Mouse (Mus musculus): ENCODE measurements around the gene Plekhg5.

Gene Plekhg5

DNA sequence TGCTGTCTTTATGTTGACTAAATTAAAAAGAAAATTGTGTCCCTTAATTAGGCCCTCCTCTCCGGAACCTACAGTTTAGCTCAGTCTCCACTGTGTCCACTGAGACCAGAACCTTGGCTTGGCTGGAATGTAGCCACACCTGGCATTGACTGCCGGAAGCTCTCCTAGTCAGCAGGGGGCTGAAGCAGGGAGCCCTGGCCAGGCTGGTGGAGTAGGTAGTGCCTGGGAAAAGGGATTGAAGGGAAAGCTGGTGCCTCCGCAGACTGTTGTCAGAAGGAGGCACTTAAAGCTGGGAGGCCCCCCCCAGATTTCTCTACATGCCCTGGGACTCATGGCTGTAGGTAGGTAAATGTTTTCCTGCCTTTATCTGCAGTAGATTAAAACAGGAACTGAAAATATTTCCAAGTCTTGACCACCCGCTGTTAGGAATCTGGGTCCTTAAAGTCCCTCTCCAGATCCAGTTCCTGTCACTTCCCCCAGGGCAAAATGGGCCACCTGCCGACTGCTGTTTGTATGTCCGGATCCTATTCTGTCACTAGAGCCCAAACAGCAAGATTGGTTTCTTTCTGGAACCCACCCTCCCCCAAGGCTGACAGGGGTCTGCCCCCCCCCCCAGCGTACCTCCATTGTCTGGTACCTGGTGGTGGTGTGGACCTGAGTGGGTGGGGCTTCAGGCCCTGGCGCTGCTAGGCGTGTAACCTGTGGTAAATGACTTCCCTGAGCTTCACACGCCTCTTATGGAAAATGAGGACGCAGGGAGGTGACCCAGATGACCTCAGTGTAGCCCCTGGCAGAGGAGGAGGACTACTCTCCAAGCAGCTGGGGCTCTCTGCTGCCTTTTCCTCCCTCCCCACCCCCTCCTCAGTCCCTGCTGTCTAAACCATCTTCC is 25.9 kb downstream of the Plekhg5 start:
- DNase-seq (ENCODE audit: low read depth, low spot score) = no peak

DNA sequence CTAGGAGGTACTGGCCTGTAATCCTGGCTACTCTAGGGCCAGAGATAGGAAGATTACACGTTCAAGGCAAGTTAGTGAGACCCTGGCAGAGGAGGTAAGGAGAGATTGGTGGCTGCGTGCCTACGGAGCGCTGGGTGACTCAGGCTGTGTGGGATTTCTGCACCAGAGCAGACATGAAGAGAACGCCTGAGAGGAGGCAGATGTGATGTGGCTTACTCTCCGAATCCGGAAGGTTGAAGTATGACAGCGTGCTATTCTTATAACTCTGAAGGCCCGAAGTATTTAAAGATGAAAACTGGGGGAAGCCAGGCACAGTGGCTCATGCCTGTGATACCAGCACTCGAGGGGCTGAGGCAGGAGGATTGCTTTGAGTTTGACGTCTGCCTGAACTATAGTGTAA is 28.2 kb downstream of the Plekhg5 start:
- DNase-seq (ENCODE audit: low read depth, low spot score) = no peak

DNA sequence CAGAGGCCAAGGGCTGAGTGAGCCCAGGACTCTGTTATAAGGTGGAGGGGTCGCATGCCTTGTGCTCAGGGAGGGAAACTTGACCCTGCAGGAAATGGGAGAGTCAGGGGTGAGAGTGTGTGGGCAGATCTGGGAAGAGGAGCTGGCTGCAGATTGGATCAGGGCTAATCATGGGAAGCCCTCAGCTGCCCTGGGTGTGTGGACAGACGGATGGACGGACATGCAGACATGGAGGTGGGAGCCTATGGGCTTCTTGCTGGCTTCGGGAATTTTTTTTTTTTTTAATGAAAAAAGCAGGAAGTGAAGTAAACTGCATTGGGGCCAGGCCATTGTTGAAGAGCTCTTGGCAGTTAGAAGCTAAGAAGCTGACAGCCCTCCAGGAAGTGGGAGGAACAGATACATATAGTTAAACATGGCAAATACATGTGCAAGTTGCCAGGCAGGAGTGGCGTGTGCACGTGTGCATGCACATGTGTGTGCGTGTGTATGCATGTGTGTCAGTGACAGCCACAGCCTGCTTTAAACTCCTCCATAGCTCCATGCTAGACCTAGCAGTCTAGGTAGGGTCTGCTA is 28.9 kb downstream of the Plekhg5 start:
- DNase-seq (ENCODE audit: low read depth, low spot score) = no peak

DNA sequence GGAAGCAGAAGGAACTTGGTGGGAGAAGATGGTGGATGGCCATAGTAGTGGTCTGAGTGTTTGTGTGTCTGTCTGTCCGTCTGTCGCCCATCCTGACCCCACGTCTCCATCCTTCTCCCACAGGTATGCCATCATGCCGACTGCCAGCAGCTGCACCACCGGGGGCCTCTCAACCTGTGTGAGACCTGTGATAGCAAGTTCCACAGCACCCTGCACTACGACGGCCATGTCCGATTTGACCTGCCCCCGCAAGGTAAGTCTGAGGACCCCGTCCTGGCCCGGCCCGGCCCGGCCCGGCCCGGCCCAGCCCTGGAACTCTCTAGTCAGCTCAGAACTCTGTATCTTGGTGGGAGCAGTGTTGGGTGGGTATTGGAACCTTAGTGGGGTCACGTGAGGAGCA is 29.6 kb downstream of the Plekhg5 start:
- DNase-seq (ENCODE audit: low read depth, low spot score) = no peak

DNA sequence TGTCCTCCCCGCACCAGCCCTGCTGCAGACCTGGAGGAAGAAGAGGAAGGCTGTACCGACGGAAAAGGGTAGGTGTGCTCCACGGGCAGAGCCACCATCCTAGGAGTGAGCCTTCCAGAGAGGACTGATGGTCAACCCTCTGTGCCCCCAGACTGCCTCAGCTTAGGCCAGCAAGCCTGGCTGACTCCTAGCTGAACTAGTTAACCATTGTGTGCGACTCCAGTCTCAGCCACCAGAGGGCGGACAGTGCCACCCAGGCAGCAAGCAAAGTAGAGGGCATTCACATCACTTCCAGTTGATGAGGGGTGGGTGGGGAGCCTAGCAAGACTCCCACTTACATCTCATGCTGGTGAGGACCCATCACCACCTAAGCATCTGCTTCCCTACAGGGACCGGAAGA is 30.7 kb downstream of the Plekhg5 start:
- peak; percentile 75 for DNase-seq (ENCODE audit: low read depth, low spot score)

DNA sequence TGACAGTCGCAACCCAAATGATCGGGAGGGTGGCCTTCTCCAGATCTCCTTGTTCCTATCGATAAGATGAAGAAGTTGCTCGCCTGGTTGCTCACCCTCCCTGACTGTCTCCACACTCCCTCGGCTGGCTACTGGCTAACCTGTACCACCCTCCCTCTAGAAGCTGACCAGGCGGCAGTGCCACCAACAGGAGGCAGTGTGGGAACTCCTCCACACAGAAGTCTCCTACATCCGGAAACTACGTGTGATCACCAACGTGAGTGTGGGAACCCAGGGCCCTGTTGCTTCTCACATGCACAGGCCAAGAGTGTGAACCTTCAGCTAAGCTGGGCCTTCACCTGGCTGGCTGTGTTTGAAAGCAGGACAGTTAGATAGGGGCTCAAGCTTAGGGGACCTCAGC is 34.4 kb downstream of the Plekhg5 start:
- no peak for DNase-seq (ENCODE audit: low read depth, low spot score)

DNA sequence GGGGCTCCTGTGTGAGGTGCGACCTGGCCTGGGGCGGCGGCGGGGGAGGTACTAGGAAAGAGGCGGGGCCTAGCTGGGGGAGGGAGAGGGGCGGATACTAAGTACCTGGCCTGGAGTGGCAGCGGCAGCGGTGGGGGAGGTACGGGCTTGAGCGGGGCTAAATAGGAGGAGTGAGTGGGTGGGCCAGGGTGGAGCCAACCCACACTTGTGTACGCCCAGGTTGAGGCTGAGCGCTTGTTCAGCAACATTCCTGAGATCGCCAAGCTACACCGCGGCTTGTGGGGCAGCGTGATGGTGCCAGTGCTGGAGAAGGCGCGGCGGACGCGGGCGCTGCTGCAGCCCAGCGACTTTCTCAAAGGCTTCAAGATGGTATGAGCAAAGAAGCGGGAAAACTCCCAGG is 35.2 kb downstream of the Plekhg5 start:
- peak; percentile 52 for DNase-seq (ENCODE audit: low read depth, low spot score)

DNA sequence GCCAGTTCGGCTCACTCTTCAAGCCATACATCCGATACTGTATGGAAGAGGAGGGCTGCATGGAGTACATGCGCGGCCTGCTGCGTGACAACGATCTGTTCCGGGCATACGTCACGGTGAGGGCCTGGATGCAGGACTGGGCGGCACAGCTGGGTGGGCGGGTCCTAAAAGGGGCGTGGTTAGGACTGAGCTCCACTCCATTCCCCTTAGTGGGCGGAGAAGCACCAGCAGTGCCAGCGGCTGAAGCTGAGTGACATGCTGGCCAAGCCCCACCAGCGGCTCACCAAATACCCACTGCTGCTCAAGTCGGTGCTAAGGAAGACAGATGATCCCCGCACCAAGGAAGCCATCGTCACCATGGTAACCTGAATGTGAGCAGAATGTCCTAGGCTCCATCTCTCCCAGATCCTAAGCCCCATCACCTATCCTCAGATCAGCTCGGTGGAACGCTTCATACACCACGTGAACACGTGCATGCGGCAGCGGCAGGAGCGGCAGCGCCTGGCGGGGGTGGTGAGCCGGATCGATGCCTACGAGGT is 35.7 kb downstream of the Plekhg5 start:
- DNase-seq (ENCODE audit: low read depth, low spot score) = peak; percentile 47

DNA sequence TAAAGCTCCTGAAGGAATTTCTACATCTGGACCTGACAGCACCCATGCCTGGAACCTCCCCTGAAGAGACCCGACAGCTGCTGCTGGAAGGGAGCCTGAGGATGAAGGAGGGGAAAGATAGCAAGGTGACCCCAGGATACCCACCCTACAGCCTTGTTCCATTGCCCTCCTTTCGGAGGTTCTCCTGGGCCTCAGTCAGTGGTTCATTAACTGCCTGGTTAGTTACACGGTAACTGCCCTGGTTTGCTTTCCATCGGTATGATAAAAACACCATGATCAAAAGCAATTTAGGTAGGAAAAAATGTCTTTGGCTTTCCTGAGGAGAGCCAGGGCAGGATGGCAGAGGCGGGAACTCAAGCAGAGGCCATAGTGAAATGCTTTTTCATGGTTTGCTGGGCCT is 36.4 kb downstream of the Plekhg5 start:
- no peak for DNase-seq (ENCODE audit: low read depth, low spot score)

DNA sequence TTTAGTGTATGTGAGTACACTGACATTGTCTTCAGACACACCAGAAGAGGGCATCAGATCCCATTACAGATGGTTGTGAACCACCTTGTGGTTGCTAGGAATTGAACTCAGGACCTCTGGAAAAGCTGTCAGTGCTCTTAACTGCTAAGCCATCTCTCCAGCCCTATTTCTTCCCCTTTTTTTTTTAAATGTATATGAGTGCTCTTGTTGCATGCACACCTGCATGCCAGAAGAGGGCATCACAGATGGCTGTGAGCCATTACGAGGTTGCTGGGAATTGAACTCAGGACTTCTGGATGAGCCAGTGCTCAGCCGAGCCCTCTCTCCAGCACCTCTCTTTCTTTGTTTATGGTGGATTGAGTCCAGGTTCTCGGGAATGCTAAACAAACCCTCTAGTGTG is 37.2 kb downstream of the Plekhg5 start:
- no peak for DNase-seq (ENCODE audit: low read depth, low spot score)

DNA sequence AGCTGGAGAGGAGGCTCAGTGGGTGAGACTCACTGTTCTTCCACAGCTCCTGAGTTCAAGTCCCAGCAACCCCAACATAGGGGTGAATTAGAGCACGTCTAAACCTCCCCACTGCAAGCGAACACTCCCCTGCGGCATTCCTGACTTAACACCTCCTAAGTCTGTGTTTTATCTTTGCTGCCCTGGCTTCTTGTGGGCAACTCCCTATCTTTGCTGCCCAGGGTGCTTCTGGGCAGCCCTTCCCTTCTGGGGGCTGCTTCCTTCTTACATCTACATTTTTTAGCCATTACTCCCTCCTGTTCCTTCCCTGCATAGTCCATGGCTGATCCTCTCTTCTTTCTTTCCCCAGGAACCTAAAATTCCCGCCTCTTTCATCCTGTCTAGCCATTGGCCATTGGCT is 38.4 kb downstream of the Plekhg5 start:
- DNase-seq (ENCODE audit: low read depth, low spot score) = no peak

DNA sequence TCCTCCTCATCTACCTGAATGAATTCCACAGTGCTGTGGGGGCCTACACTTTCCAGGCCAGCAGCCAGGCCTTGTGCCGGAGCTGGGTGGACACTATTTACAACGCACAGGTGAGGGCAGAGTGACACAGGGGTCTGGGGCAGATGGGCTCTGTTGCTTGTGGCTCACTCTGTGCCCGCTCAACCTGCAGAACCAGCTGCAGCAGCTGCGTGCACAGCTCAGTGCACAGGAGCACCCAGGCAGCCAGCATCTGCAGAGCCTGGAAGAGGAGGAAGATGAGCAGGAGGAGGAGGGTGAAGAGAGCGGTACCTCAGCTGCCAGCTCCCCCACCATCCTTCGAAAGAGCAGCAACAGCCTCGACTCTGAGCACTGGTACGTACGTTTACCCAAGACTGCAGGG is 40.0 kb downstream of the Plekhg5 start:
- no peak for DNase-seq (ENCODE audit: low read depth, low spot score)

DNA sequence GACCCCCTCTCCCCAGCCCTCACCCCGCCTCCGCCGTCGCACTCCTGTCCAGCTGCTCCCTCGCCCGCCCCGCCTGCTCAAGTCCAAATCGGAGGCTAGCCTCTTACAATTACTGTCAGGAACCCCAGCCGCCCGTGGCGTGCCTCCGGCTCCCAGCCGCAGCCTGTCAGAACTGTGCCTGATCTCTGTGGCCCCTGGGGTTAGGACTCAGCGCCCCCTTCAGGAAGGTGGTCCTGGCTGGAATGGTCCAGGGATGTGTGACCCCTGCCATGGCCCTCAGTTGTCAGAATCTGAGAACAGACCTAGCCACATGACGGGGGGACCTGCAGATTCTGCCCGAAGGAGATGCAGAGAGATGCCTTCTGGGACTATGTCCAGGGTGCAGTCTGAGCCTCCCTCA is 41.8 kb downstream of the Plekhg5 start:
- no peak for DNase-seq (ENCODE audit: low read depth, low spot score)

DNA sequence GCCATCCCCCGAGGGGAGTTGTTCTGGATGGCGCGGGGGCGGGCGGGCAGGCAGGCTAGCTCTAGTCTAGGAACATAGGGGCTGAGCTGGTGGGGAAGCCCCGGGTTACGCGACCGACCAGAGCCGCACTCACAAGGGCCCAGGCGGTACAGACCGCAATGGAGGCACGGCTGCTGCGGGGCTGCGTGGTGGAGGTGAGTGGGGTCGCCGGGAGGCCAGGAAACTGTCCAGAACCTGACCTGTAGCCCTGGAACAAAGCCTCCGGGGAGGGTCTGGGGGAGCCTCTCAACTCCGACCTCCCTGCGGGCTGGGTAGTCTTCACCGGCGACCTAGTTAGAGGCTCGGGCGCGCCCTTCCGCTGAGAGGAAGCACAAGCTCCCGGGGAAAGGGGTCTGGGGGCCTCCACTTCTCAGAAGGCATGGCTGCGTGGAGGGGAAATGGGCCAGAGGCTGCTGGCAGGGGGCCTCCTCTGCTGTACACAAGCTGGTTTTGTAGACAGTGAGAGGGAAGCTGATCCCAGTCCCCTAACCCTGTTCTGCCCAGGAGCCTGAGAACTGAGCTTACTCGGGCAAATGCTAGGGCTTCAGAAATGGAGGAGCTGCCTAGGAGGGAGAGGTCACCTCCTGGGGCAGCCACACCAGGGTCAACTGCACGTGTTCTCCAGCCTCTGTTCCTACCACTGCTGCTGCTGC is 43.8 kb downstream of the Plekhg5 start, which contains the start of gene Tnfrsf25:
Gene Tnfrsf25 (plus strand): TSS at position 14 of the 692 bp plus-strand sequence.
- DNase-seq (ENCODE audit: low read depth, low spot score) = peak; percentile 68

DNA sequence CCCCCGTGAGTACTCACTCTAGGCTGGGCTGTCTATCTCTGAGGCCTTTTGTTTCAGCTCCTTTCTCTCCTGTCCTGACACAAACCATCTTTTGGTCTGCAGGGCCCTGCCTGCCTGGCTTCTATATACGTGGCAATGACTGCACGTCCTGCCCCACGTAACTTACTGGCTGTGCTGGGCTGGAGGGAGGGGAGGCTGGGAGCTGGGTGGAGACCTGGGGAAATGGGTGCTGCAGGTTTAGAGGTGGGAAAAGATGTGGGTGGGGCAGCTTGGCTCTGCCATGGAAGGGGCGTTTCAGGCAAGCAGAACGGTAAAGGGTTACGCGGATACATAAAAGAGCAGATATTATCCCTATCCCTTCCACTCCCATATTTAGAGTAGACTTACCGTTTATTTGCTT is 45.2 kb downstream of the Plekhg5 start:
- DNase-seq (ENCODE audit: low read depth, low spot score) = no peak

DNA sequence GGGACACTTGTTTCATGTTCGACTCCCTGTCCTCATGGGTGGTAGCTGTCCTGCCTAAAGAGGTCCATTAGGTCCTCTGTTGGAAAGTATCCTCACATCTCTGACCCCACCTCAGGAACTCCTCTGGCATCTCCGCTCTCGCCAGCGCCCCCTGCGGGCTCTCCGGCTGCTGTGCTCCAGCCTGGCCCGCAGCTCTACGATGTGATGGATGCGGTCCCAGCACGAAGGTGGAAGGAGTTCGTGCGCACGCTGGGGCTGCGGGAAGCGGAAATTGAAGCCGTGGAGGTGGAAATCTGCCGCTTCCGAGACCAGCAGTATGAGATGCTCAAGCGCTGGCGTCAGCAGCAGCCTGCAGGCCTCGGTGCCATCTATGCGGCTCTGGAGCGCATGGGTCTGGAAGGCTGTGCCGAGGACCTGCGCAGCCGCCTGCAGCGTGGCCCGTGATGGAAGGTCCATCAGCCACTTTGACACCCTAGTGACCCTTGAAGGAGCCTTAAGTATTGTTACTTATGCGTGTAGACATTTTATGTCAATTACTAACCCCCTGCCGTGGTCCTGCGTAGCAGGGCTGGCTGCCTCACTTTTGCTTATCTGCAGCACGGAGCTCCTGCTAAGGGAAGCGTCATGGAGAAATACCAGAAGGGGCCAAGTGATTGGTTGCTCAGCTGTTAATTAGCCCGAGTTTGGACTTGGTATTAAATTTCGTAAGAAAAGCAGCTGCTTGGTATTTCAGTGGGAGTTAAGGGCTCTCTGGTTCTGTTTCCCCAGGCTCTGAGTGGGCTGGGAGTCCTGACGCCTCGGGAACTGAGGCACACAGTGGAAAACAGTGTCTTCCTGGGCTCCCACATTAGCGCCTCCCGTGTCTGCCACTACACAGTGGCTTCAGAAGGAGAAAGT is 47.3 kb downstream of the Plekhg5 start:
- peak; percentile 62 for DNase-seq (ENCODE audit: low read depth, low spot score)

DNA sequence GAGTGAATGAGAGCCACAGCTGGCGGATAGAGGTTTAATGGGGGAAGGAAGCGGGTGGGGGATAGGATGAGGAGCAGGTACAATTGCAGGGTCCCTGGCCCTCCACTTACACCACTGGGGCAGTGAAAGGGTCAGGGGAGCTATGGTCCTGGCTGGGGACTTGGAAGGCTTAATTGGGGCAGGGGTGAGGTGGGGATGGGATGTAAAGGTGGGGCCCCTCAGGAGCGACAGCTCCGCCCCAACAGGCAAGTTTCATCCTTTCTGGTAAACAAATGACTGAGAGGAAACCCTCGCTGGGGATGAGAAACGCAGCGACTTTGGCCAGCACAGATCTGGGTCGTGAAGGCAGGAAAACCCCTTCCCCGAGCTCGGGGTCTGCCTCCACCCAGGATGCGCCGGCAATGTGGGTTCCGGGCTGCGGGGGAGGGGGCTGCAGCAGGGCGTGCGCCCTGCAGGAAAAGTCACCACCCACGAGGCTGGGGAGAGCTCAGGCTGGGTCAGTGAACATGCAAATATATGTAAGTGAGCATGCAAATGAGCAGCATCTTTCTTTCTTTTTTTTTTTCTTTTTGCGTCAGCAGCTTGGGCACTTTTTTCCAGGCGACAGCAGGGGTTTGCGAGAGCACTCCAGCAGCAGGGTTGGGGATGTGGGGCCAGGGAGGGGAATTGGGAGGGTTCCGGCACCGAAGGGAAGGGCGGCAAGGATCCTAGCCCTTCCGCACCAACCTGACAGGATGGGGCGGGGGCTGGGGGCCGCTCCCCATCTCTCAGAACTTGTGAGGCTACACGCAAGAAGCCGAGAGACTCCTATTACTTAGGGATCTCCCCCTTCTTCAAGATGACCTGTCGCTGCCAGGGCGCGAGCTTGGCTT is 48.2 kb downstream of the Plekhg5 start:
- DNase-seq (ENCODE audit: low read depth, low spot score) = peak; percentile 92

DNA sequence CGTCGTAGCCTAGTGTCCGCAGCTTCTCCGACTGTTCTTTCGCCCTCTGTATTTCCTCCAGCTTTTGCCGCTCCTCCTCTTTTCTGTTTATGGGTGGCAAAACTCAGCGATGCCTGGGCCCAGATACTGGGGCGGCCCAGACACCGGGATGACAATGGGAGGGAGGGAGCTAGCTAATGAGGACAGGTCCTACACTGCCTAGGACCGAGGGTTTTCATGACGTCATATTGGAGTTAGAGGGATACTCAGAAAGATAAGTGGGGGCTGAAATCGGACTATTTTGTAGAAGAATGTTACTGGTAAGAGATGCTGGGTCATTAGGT is 48.8 kb downstream of the Plekhg5 start:
- DNase-seq (ENCODE audit: low read depth, low spot score) = no peak

DNA sequence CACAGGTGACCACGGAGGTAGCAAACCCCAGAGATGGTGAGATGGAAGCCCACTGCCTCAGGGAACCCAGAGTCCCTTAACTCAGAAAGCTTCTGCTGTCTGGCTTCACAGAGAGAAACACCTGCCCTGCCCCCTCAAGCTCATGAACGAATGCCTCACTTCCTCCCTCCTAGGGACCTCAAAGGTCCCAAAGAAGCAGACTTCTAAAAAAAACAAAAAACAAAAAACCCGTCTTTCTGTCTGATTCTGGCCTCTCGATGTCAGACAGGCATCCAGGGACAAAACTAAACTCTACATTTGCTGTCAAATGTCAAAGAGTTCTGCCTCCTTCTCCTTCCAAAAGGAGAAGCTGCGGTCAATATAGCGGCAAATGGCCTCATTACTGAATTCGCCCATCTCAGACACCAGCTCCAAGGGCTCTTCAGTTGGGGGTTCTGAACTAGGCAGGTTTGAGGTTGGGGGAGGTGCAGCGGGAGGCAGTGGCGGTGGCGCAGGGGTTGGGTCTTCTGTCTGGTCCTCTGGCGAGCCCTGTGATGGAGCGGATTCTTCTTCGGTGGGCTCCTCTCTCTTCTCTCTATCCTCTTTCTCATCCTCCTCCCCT is 52.2 kb downstream of the Plekhg5 start:
- peak; percentile 60 for DNase-seq (ENCODE audit: low read depth, low spot score)

Measured in CD4-positive helper T cell, adult 2 months (primary cell).